Mouse (Mus musculus) ES-E14 (cell line): ENCODE results near the gene Dnah1.

Experiments
- CHD2 ChIP-seq: IDR thresholded peaks from 2 replicates; pipeline ENCODE4 v1.6.1; 2014; ENCODE audit warnings: mild to moderate bottlenecking, low read depth, low read length, inconsistent platforms
- HCFC1 ChIP-seq: IDR thresholded peaks from 2 replicates; pipeline ENCODE4 v1.6.1; 2012; ENCODE audit warnings: low read length, inconsistent platforms, borderline replicate concordance; ENCODE audit not compliant: insufficient read depth
- MAFK ChIP-seq: IDR thresholded peaks from 2 replicates; pipeline ENCODE4 v1.6.1; 2014; ENCODE audit warnings: mild to moderate bottlenecking, low read depth, low read length, inconsistent platforms; ENCODE audit not compliant: insufficient read depth
- ZC3H11A ChIP-seq: IDR thresholded peaks from 2 replicates; pipeline ENCODE4 v1.6.1; 2012; ENCODE audit warnings: low read depth, mild to moderate bottlenecking, inconsistent platforms, low read length, borderline replicate concordance
- ZNF384 ChIP-seq: IDR thresholded peaks from 2 replicates; pipeline ENCODE4 v1.6.1; 2012; ENCODE audit warnings: low read depth, low read length, inconsistent platforms

GRCm38 (mm10) chr14:31237101-31237882 lies 86.4 kb downstream of the Dnah1 start:
- TF ChIP-seq HCFC1 (no peak), MAFK (no peak), ZNF384 (no peak), ZC3H11A (no peak), CHD2 (no peak)
